In genomic region chr16:39056061-39056460, GRCm38 (mm10) we compare ENCODE assay signal across 8 mouse cellular contexts.
DNase-seq lines count a peak whose midpoint lies in the region; ATAC-seq and TF ChIP-seq lines count a peak whose summit lies in the region.

No protein-coding gene starts in this region.

- ATAC-seq in cerebellum, adult (ENCODE audit: insufficient number of reproducible peaks, low FRiP score, low TSS enrichment) = peak; percentile 63; the same call in 1 of the 2 replicates
- ATAC-seq in hematopoietic stem cell, adult 5-6 weeks (replicated peaks in 1 of 2; ENCODE audit: insufficient read depth in 1 of 2, low FRiP score in 2 of 2, low TSS enrichment in 1 of 2, low read depth in 1 of 2, poor library complexity in 2 of 2, severe bottlenecking in 2 of 2) = peak; percentile 70 to 84

- peak; percentile 42; the same call in 1 of the 2 replicates for TF ChIP-seq CTCF in cerebellum, adult 2 months (IDR thresholded peaks at IDR 0.05; ENCODE audit: borderline replicate concordance, insufficient read depth, low read depth, low read length)

- 23% methylated on average over 6 of the region's 6 CpGs for WGBS in cerebellum, adult 2 months

- no peak overlapping the region for H3K27ac ChIP-seq in cerebellum, adult 2 months (ENCODE audit: insufficient read depth, low read length)

- intact Hi-C loops in left cerebral cortex, postnatal 14 days (cut with DNase I) = no loop called here

- TF ChIP-seq POLR2A in cerebellum, adult 2 months (IDR thresholded peaks at IDR 0.05; ENCODE audit: borderline replicate concordance, insufficient read depth, low read length) = no peak

- H3K27me3 ChIP-seq in cerebellum, adult 2 months (ENCODE audit: control insufficient read depth, insufficient read depth, low read length) = no peaks in the 10 kb centered on the region

- no peak overlapping the region for H3K4me3 ChIP-seq in cerebellum, adult 2 months (replicated peaks; ENCODE audit: insufficient read depth, low read depth, low read length)

- H3K4me1 ChIP-seq in cerebellum, adult 2 months (ENCODE audit: control insufficient read depth, insufficient read depth, low read length) = no peaks in the 10 kb centered on the region

- DNase-seq in cerebellum, adult 9-11 months = no peak
- DNase-seq in 3T3-L1 (ENCODE audit: low read depth, low spot score) = peak; percentile 50
- DNase-seq in cerebellum, adult 2 months = peak in 1 of 2 experiments; percentile 16
- peak; percentile 65 to 67 for DNase-seq in left cerebral cortex, postnatal 14 days (ENCODE audit: low spot score in 2 of 2)
- DNase-seq in ovary, postnatal 36 days (ENCODE audit: low spot score) = peak; percentile 36
- DNase-seq in gastrocnemius, adult 8-10 months (ENCODE audit: low spot score in 2 of 2) = no peak

Comparison
In these comparisons a context has a peak if more than half of its experiments do, and no peak if none do; other contexts are left out.
1. DNase-seq: peak in 3T3-L1 (single experiment), left cerebral cortex, postnatal 14 days (2 of 2) and ovary, postnatal 36 days (single experiment); none in cerebellum, adult 9-11 months (single experiment) and gastrocnemius, adult 8-10 months (0 of 2).